Mouse (Mus musculus) cerebellum, adult 9-10 months (tissue): ENCODE measurements around the gene Esrrg.

ENCODE experiments used
- DNase-seq: peaks from one replicate; pipeline ENCODE4 v3.0.0; 2022

The Esrrg gene

DNA sequence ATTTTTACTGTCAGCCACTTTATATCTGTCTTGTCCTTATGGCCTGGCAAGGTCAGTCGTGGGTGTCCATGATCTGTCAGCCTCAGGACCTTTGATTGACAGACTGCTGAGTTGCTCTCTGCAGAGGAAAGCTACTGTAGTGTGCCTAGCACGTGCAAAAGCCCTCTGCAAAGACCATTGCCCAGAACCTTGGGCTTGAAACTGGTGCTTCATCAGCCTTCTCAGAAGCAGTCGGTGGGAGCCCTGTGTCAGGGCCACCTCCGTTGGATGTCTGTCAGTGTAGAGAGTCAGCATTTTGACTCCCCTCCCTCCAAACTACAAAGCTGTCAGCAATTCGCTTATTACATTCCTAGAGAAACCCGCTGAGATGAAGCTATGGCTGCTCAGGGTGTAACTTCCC, 227.8 kb downstream of the Esrrg start:
- DNase-seq = no peak

DNA sequence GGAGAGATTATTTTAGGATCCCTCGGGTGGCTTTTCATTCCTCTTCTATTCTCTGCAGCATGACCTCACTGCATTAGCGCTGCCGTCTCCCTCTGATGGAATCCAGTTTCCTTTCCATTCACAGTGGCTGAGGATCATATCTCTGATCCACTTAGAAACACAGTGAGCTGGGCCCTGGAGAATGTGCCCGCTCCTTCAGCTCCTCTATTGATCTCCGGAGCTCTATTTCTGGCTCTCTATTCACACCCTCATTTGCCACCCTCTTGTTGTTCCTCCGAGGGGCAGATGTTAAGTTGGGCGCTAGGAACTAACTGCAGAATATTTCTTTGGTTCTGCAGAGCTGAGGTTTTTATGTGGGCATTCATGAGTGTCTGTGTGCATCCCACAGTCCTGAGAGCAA, 228.3 kb downstream of the Esrrg start:
- no peak for DNase-seq

GRCm38 (mm10) chr1:187841629-187842028, 233.0 kb downstream of the Esrrg start:
- DNase-seq = no peak

DNA sequence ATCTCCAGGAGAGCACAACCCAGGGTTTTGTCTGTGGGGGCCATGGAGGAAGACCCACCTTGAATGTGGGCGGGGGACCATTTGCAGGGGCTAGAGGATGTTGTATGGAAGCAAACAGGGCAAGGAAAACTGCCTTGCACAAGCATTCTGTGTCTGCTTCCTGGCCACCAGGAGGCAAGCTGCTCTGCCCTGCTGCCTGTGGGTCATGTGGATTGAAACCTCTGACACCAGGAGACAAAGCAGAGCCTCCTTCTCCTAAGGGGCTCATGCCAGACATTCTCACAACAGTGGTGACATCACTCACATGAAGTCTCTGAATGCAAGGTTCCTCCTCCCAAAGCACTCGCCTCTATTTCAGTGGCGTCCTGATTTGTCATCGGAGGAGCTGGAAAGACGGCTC, 234.1 kb downstream of the Esrrg start:
- DNase-seq = no peak

DNA sequence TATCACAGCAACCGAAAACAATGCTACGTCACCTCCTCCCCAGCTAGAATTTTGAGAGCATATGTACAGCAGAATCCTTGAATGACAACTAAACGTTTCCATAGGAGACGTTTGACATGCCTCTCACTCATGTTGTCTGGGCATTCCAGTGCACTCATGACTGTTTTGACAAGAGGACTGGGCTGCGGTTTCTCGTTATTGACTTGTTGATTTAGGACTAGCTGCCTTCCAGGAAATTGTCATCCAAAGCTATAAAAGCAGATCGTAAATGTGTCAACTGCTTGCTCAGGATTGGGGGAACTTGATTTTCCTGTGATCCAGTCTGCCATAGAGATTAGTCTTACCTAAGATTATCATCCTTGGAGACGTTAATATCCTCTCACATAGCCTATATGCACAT, 245.6 kb downstream of the Esrrg start:
- no peak for DNase-seq

GRCm38 (mm10) chr1:187862339-187862738, 253.7 kb downstream of the Esrrg start:
- no peak for DNase-seq

DNA sequence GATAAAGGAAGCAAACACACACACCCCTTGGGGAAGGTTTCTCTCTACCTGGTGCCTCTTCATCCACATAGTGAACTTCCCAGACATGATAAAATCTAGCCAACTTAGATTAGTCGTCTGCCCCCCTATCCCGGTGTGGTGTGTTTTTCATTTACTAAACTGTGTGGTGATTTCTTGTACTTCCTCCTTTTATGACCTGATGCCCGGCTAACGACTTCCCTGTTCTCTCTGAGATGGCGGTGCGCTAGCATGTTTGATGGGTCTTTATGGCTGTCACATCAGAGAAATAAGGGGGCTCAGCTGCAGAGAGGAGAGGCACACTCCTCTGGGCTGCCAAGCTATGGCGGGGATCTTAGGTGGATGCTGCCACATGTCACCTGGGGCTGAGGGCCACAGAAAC, 259.8 kb downstream of the Esrrg start:
- no peak for DNase-seq

- no peak for DNase-seq
Observed at GRCm38 (mm10) chr1:187872208-187872607, 263.6 kb downstream of the Esrrg start.

GRCm38 (mm10) chr1:187872744-187873143, 264.2 kb downstream of the Esrrg start:
- DNase-seq = no peak

- DNase-seq = no peak
Observed at GRCm38 (mm10) chr1:187873770-187874169, 265.2 kb downstream of the Esrrg start.

DNA sequence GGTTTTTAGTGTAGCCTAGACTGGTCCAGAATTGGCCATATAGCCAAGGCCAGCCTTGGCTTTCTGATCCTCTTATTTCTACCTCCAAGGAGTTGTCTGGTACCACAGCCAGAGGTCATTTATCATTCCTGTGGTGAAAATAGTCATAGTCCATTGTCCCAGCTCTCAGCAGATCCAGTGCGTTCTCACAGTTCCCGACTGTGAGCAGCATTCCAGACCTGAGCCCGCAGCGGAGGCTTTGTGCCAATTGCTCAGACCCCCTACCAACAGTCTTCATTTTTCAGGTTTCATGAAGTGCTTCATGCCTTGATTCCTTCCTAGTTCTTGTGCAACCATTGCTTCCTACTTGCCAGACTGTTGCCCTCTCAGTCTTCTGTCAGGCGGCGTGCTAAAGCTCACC, 278.7 kb downstream of the Esrrg start:
- no peak for DNase-seq

- no peak for DNase-seq
Observed at GRCm38 (mm10) chr1:187888142-187888541, 279.6 kb downstream of the Esrrg start.

- DNase-seq = no peak
Observed at GRCm38 (mm10) chr1:187889096-187889495, 280.5 kb downstream of the Esrrg start.

- DNase-seq = no peak
Observed at GRCm38 (mm10) chr1:187891262-187891661, 282.7 kb downstream of the Esrrg start.

DNA sequence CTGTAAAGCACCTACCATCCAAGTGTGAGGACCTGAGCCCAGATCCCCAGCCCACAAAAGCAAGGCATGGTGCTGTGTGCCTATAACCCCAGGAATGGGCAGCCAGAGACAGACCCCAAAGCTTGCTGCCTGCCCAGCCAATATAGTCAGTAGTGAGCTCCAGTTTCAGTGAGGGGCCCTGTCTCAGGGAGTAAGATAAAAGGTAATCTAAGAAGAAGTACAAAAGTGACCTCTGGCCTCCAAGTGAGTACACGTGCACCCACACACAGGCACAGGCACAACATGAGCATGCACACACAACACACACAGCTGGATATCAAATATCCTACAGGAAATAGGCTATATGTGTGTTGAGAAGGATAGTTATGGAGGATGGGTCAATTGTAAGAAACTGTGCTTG, 286.9 kb downstream of the Esrrg start:
- no peak for DNase-seq

GRCm38 (mm10) chr1:187896291-187896690, 287.7 kb downstream of the Esrrg start:
- no peak for DNase-seq

- no peak for DNase-seq
Observed at GRCm38 (mm10) chr1:187896910-187897309, 288.3 kb downstream of the Esrrg start.

GRCm38 (mm10) chr1:187899541-187899940, 290.9 kb downstream of the Esrrg start:
- DNase-seq = no peak

DNA sequence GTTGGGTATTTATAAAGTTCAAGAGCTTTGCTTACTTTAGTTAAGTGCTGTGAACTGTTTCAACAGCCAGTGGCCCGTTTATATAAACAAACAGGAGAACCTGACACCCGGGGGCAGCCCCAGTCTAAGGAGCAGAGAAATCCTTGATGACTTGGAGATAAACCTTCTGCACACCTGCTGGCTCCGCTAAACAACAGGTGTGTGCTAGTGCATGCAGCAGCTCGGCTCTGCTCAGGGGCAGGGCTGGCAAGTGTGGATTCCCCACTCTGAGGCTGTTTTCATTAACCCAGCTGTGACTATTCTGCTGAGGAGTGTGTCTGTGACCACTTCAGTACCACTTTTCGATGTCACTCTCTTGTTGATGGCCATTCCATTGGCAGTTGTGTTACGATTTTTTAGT, 292.2 kb downstream of the Esrrg start:
- no peak for DNase-seq

- no peak for DNase-seq
Observed at GRCm38 (mm10) chr1:187902176-187902575, 293.6 kb downstream of the Esrrg start.

- no peak for DNase-seq
Observed at GRCm38 (mm10) chr1:187904731-187905130, 296.1 kb downstream of the Esrrg start.

DNA sequence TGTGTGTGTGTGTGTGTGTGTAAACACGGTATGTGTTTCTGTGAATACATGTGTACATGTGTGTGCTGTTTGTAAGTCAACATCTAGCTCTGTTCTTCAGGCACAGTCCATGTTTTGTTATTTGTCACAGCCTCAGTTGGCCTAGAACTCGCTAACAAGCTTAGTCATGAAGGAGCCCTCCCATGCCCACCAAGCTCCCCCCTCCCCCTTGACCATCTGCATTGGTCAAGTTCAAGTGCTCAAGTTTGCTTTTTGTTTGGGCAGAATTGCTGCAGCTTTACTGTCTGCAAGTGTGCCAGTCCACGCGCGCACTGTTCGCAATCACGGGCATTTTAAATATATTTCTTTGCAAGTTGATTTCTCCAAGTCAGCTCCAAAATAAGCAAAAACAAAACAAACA, 298.8 kb downstream of the Esrrg start:
- DNase-seq = no peak

- DNase-seq = no peak
Observed at GRCm38 (mm10) chr1:187907871-187908270, 299.3 kb downstream of the Esrrg start.

GRCm38 (mm10) chr1:187910718-187911117, 302.1 kb downstream of the Esrrg start:
- DNase-seq = no peak

GRCm38 (mm10) chr1:187911201-187911600, 302.6 kb downstream of the Esrrg start:
- no peak for DNase-seq

DNA sequence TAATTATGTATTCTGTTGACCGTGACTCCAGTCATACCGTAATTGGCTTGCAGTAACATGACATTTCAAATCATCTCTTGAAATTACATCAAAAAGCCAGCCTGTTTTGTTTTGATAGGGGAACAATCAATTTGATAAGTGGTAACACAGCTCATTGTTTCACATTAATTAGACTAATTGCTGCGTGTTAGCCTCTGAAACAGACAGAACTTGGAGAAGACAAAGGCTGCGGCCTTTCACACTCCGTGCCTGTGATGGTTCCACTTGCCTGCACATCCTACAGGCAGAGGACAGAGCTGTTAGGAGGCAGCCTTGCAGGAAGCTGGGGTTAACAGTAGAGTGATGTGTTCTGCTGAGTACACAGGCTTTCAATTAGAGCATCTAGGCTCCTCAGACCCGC, 309.7 kb downstream of the Esrrg start:
- no peak for DNase-seq
